Comparison of ENCODE assay signal across 15 mouse cellular contexts in genomic region chr7:136297901-136298513, GRCm38 (mm10).
A peak's percentile ranks its signal among the peaks of the same experiment; 100 is the strongest.
DNase-seq lines count a peak whose midpoint lies in the region; ATAC-seq and TF ChIP-seq lines count a peak whose summit lies in the region.
"Had no signal": no experiment of that assay in that cellular context is flagged by ENCODE, and none has a peak within 500 bp of the region (broad histone marks: within the 10 kb centered on the region; RNA-seq: fewer than 3 reads in every experiment).

No protein-coding gene starts in this region.

- H3K9ac ChIP-seq in hindbrain, postnatal 0 days (replicated peaks; ENCODE audit: low read length) = no peak overlapping the region
- H3K9ac ChIP-seq in hindbrain, embryonic 13.5 days = no peak overlapping the region
- H3K9ac ChIP-seq in liver, postnatal 0 days (replicated peaks) = no peak overlapping the region
- no peak overlapping the region for H3K9ac ChIP-seq in liver, embryonic 12.5 days
- H3K9ac ChIP-seq: hindbrain, embryonic 14.5 days; limb, embryonic 15.5 days had no signal

- no peak overlapping the region for H3K4me3 ChIP-seq in hindbrain, postnatal 0 days (ENCODE audit: low read length)
- H3K4me3 ChIP-seq in hindbrain, embryonic 13.5 days = no peak overlapping the region
- H3K4me3 ChIP-seq in liver, postnatal 0 days (ENCODE audit: low read depth, low read length) = no peak overlapping the region
- no peak overlapping the region for H3K4me3 ChIP-seq in liver, embryonic 12.5 days
- H3K4me3 ChIP-seq: limb, embryonic 15.5 days; midbrain, embryonic 10.5 days; myocyte had no signal

- no peaks in the 10 kb centered on the region for H3K27me3 ChIP-seq in hindbrain, postnatal 0 days (ENCODE audit: insufficient read depth, low read length)
- no peaks in the 10 kb centered on the region for H3K27me3 ChIP-seq in hindbrain, embryonic 13.5 days
- no peaks in the 10 kb centered on the region for H3K27me3 ChIP-seq in liver, postnatal 0 days (ENCODE audit: insufficient read depth, low read length)
- H3K27me3 ChIP-seq in liver, embryonic 12.5 days (replicated peaks) = no peaks in the 10 kb centered on the region
- H3K27me3 ChIP-seq: limb, embryonic 15.5 days had no signal

- DNase-seq in adrenal gland, adult (ENCODE audit: inconsistent age in 2 of 2, low spot score in 1 of 2) = peak; percentile 46 to 75
- DNase-seq in adrenal gland, postnatal 4 days (ENCODE audit: low spot score in 2 of 2) = no peak
- no peak for DNase-seq in hindbrain, postnatal 0 days (ENCODE audit: low spot score)
- DNase-seq in liver, postnatal 0 days = no peak
- no peak for DNase-seq in brain, embryonic 14.5 days (ENCODE audit: low read depth)
- DNase-seq in right cerebral cortex, adult 2 months (ENCODE audit: low spot score in 2 of 2) = no peak
- DNase-seq: right cerebral cortex, postnatal 25 days; thymus, adult 2 months had no signal

- H3K9me3 ChIP-seq in hindbrain, postnatal 0 days (ENCODE audit: low read length) = no peaks in the 10 kb centered on the region
- no peaks in the 10 kb centered on the region for H3K9me3 ChIP-seq in hindbrain, embryonic 13.5 days
- no peaks in the 10 kb centered on the region for H3K9me3 ChIP-seq in liver, postnatal 0 days (ENCODE audit: low read length)
- 0 out of 2 replicates have a peak, but pooled peaks cover 3% of the 10 kb centered on the region for H3K9me3 ChIP-seq in liver, embryonic 12.5 days (replicated peaks)
- H3K9me3 ChIP-seq: limb, embryonic 15.5 days; midbrain, embryonic 10.5 days had no signal

- H3K27ac ChIP-seq in hindbrain, postnatal 0 days = no peak overlapping the region
- no peak overlapping the region for H3K27ac ChIP-seq in hindbrain, embryonic 13.5 days
- H3K27ac ChIP-seq in liver, postnatal 0 days (ENCODE audit: low read depth) = no peak overlapping the region
- H3K27ac ChIP-seq in liver, embryonic 12.5 days = no peak overlapping the region
- H3K27ac ChIP-seq: hindbrain, embryonic 14.5 days; limb, embryonic 15.5 days; midbrain, embryonic 10.5 days had no signal

- no peak for ATAC-seq in hindbrain, postnatal 0 days
- no peak for ATAC-seq in hindbrain, embryonic 13.5 days (ENCODE audit: low FRiP score)
- ATAC-seq in liver, postnatal 0 days = no peak
- no peak for ATAC-seq in liver, embryonic 12.5 days
- ATAC-seq: activated CD4-positive, CD25-positive, alpha-beta regulatory T cell, adult 4 months had no signal

- no peaks in the 10 kb centered on the region for H3K36me3 ChIP-seq in hindbrain, postnatal 0 days (ENCODE audit: insufficient read depth, low read length)
- H3K36me3 ChIP-seq in hindbrain, embryonic 13.5 days = no peaks in the 10 kb centered on the region
- H3K36me3 ChIP-seq in liver, postnatal 0 days (replicated peaks; ENCODE audit: insufficient read depth, low read length) = no peaks in the 10 kb centered on the region
- no peaks in the 10 kb centered on the region for H3K36me3 ChIP-seq in liver, embryonic 12.5 days
- H3K36me3 ChIP-seq: limb, embryonic 15.5 days; midbrain, embryonic 10.5 days had no signal

- TF ChIP-seq EP300 in liver, postnatal 0 days (IDR thresholded peaks at IDR 0.05; ENCODE audit: low read depth) = no peak

- H3K4me1 ChIP-seq in hindbrain, postnatal 0 days (ENCODE audit: insufficient read depth, low read length) = no peaks in the 10 kb centered on the region
- H3K4me1 ChIP-seq in hindbrain, embryonic 13.5 days (replicated peaks) = no peaks in the 10 kb centered on the region
- H3K4me1 ChIP-seq in liver, postnatal 0 days (ENCODE audit: insufficient read depth) = no peaks in the 10 kb centered on the region
- no peaks in the 10 kb centered on the region for H3K4me1 ChIP-seq in liver, embryonic 12.5 days
- H3K4me1 ChIP-seq: midbrain, embryonic 10.5 days had no signal

- H3K4me2 ChIP-seq in hindbrain, postnatal 0 days (ENCODE audit: low read depth, low read length) = no peak overlapping the region
- no peak overlapping the region for H3K4me2 ChIP-seq in hindbrain, embryonic 13.5 days
- H3K4me2 ChIP-seq in liver, postnatal 0 days (ENCODE audit: low read depth, low read length) = no peak overlapping the region
- H3K4me2 ChIP-seq in liver, embryonic 12.5 days = no peak overlapping the region
- H3K4me2 ChIP-seq: hindbrain, embryonic 14.5 days; limb, embryonic 15.5 days had no signal

- TF ChIP-seq CTCF in hindbrain, postnatal 0 days (IDR thresholded peaks at IDR 0.05; ENCODE audit: low read depth) = peak; percentile 31; the same call in 1 of the 2 replicates
- TF ChIP-seq CTCF in liver, postnatal 0 days (IDR thresholded peaks at IDR 0.05; ENCODE audit: low read depth) = 0 out of 2 replicates have a peak, but pooled peaks have one; percentile 7
- TF ChIP-seq CTCF in brain, embryonic 14.5 days (IDR thresholded peaks at IDR 0.05; ENCODE audit: borderline replicate concordance, extremely low read depth, insufficient read depth, insufficient read length) = peak; percentile 4; the same call in 1 of the 2 replicates

- no peak for TF ChIP-seq POLR2A in brain, embryonic 14.5 days (IDR thresholded peaks at IDR 0.05; ENCODE audit: borderline replicate concordance, extremely low read depth, insufficient read depth, insufficient read length, poor library complexity, severe bottlenecking)

- WGBS in hindbrain, postnatal 0 days = 64% methylated on average over 2 of the region's 2 CpGs
- WGBS in hindbrain, embryonic 13.5 days = 80% methylated on average over 2 of the region's 2 CpGs
- WGBS in liver, postnatal 0 days (ENCODE audit: insufficient replicate concordance) = 54% methylated on average over 2 of the region's 2 CpGs
- 45% methylated on average over 2 of the region's 2 CpGs for WGBS in liver, embryonic 12.5 days (ENCODE audit: insufficient replicate concordance)

Comparison
In these comparisons a context has a peak if more than half of its experiments do, and no peak if none do; other contexts are left out.
1. DNase-seq: peak in adrenal gland, adult (2 of 2); none in adrenal gland, postnatal 4 days (0 of 2), hindbrain, postnatal 0 days (single experiment), liver, postnatal 0 days (single experiment), brain, embryonic 14.5 days (single experiment) and right cerebral cortex, adult 2 months (0 of 2).
2. Peak in every context shown above with its lines, with median percentiles within 50 percentile points of each other: CTCF ChIP-seq.